Mouse (Mus musculus): ENCODE results near the gene Stx11. TPM values are rescaled to one million over a fixed set of nuclear protein-coding genes. Genes with fewer than 3 reads are reported as not detected.

The Stx11 gene
- polyA plus RNA-seq, 1 experiment from 2014 or later = 1.3 TPM

GRCm38 (mm10) chr10:12909891-12910290 is 54.2 kb downstream of the Stx11 start:
- Histone ChIP-seq H3K36me3 (ENCODE audit: control insufficient read depth, insufficient read depth) (no peaks in the 10 kb centered on the region), H3K27ac (ENCODE audit: low read length) (no peak overlapping the region), H3K4me2 (ENCODE audit: low read length) (no peak overlapping the region), H3K4me3 (replicated peaks; ENCODE audit: low read length) (no peak overlapping the region), H3K4me1 (replicated peaks; ENCODE audit: control insufficient read depth, insufficient read depth, low read length) (no peaks in the 10 kb centered on the region), H3K27me3 (replicated peaks; ENCODE audit: control insufficient read depth, insufficient read depth, low read length) (no peaks in the 10 kb centered on the region), H3K9ac (replicated peaks; ENCODE audit: low read depth, low read length) (no peak overlapping the region), H3K9me3 (ENCODE audit: control insufficient read depth, low read length) (no peaks in the 10 kb centered on the region)
- ATAC-seq = no peak
- 90% methylated on average over 2 of the region's 2 CpGs for WGBS

GRCm38 (mm10) chr10:12909179-12909578 is 54.9 kb downstream of the Stx11 start:
- Histone ChIP-seq H3K9me3 (ENCODE audit: control insufficient read depth, low read length) (no peaks in the 10 kb centered on the region), H3K27me3 (replicated peaks; ENCODE audit: control insufficient read depth, insufficient read depth, low read length) (no peaks in the 10 kb centered on the region), H3K4me2 (ENCODE audit: low read length) (no peak overlapping the region), H3K4me1 (replicated peaks; ENCODE audit: control insufficient read depth, insufficient read depth, low read length) (no peaks in the 10 kb centered on the region), H3K9ac (replicated peaks; ENCODE audit: low read depth, low read length) (no peak overlapping the region), H3K27ac (ENCODE audit: low read length) (no peak overlapping the region), H3K4me3 (replicated peaks; ENCODE audit: low read length) (no peak overlapping the region), H3K36me3 (ENCODE audit: control insufficient read depth, insufficient read depth) (no peaks in the 10 kb centered on the region)
- ATAC-seq = no peak
- 16% methylated on average over 1 of the region's 1 CpGs for WGBS

GRCm38 (mm10) chr10:12904140-12904528 is 60.0 kb downstream of the Stx11 start:
- WGBS = 82% methylated on average over 5 of the region's 5 CpGs
- no peak for ATAC-seq
- H3K27ac ChIP-seq (ENCODE audit: low read length) = no peak overlapping the region
- H3K4me1 ChIP-seq (replicated peaks; ENCODE audit: control insufficient read depth, insufficient read depth, low read length) = no peaks in the 10 kb centered on the region
- no peak overlapping the region for H3K4me3 ChIP-seq (replicated peaks; ENCODE audit: low read length)
- no peaks in the 10 kb centered on the region for H3K36me3 ChIP-seq (ENCODE audit: control insufficient read depth, insufficient read depth)
- no peaks in the 10 kb centered on the region for H3K9me3 ChIP-seq (ENCODE audit: control insufficient read depth, low read length)
- no peak overlapping the region for H3K4me2 ChIP-seq (ENCODE audit: low read length)
- H3K9ac ChIP-seq (replicated peaks; ENCODE audit: low read depth, low read length) = no peak overlapping the region
- no peaks in the 10 kb centered on the region for H3K27me3 ChIP-seq (replicated peaks; ENCODE audit: control insufficient read depth, insufficient read depth, low read length)

- WGBS = 89% methylated on average over 5 of the region's 5 CpGs
- H3K27me3 ChIP-seq (replicated peaks; ENCODE audit: control insufficient read depth, insufficient read depth, low read length) = no peaks in the 10 kb centered on the region
- no peak overlapping the region for H3K9ac ChIP-seq (replicated peaks; ENCODE audit: low read depth, low read length)
- H3K4me2 ChIP-seq (ENCODE audit: low read length) = no peak overlapping the region
- H3K4me1 ChIP-seq (replicated peaks; ENCODE audit: control insufficient read depth, insufficient read depth, low read length) = no peaks in the 10 kb centered on the region
- no peaks in the 10 kb centered on the region for H3K9me3 ChIP-seq (ENCODE audit: control insufficient read depth, low read length)
- no peaks in the 10 kb centered on the region for H3K36me3 ChIP-seq (ENCODE audit: control insufficient read depth, insufficient read depth)
- ATAC-seq = no peak
- no peak overlapping the region for H3K27ac ChIP-seq (ENCODE audit: low read length)
- H3K4me3 ChIP-seq (replicated peaks; ENCODE audit: low read length) = no peak overlapping the region
These were observed 60.5 kb downstream of the Stx11 start for GRCm38 (mm10) chr10:12903440-12904139.

GRCm38 (mm10) chr10:12899901-12900300 is 64.2 kb downstream of the Stx11 start:
- Histone ChIP-seq H3K4me2 (ENCODE audit: low read length) (no peak overlapping the region), H3K9me3 (ENCODE audit: control insufficient read depth, low read length) (no peaks in the 10 kb centered on the region), H3K36me3 (ENCODE audit: control insufficient read depth, insufficient read depth) (no peaks in the 10 kb centered on the region), H3K27ac (ENCODE audit: low read length) (no peak overlapping the region), H3K4me1 (replicated peaks; ENCODE audit: control insufficient read depth, insufficient read depth, low read length) (no peaks in the 10 kb centered on the region), H3K4me3 (replicated peaks; ENCODE audit: low read length) (no peak overlapping the region), H3K27me3 (replicated peaks; ENCODE audit: control insufficient read depth, insufficient read depth, low read length) (no peaks in the 10 kb centered on the region), H3K9ac (replicated peaks; ENCODE audit: low read depth, low read length) (no peak overlapping the region)
- no peak for ATAC-seq
- WGBS = 96% methylated on average over 5 of the region's 5 CpGs

- no peak overlapping the region for H3K27ac ChIP-seq (ENCODE audit: low read length)
- no peaks in the 10 kb centered on the region for H3K27me3 ChIP-seq (replicated peaks; ENCODE audit: control insufficient read depth, insufficient read depth, low read length)
- ATAC-seq = no peak
- H3K4me1 ChIP-seq (replicated peaks; ENCODE audit: control insufficient read depth, insufficient read depth, low read length) = no peaks in the 10 kb centered on the region
- H3K9ac ChIP-seq (replicated peaks; ENCODE audit: low read depth, low read length) = no peak overlapping the region
- H3K9me3 ChIP-seq (ENCODE audit: control insufficient read depth, low read length) = no peaks in the 10 kb centered on the region
- H3K4me2 ChIP-seq (ENCODE audit: low read length) = no peak overlapping the region
- no peak overlapping the region for H3K4me3 ChIP-seq (replicated peaks; ENCODE audit: low read length)
- H3K36me3 ChIP-seq (ENCODE audit: control insufficient read depth, insufficient read depth) = no peaks in the 10 kb centered on the region
- WGBS = 99% methylated on average over 3 of the region's 3 CpGs
These were observed 70.8 kb downstream of the Stx11 start for GRCm38 (mm10) chr10:12893339-12893738.

- H3K4me3 ChIP-seq (replicated peaks; ENCODE audit: low read length) = no peak overlapping the region
- H3K4me2 ChIP-seq (ENCODE audit: low read length) = no peak overlapping the region
- no peaks in the 10 kb centered on the region for H3K4me1 ChIP-seq (replicated peaks; ENCODE audit: control insufficient read depth, insufficient read depth, low read length)
- WGBS = 76% methylated on average over 13 of the region's 13 CpGs
- no peak for ATAC-seq
- no peak overlapping the region for H3K9ac ChIP-seq (replicated peaks; ENCODE audit: low read depth, low read length)
- H3K27me3 ChIP-seq (replicated peaks; ENCODE audit: control insufficient read depth, insufficient read depth, low read length) = no peaks in the 10 kb centered on the region
- H3K9me3 ChIP-seq (ENCODE audit: control insufficient read depth, low read length) = no peaks in the 10 kb centered on the region
- no peaks in the 10 kb centered on the region for H3K36me3 ChIP-seq (ENCODE audit: control insufficient read depth, insufficient read depth)
- no peak overlapping the region for H3K27ac ChIP-seq (ENCODE audit: low read length)
These were observed 75.7 kb downstream of the Stx11 start for GRCm38 (mm10) chr10:12888373-12888772.

Other genes with a start within 250 kb of the Stx11 start
- 18.8 and 20.3 TPM in 2 replicates for gene Utrn, start 94.9 kb downstream of the Stx11 start, polyA plus RNA-seq (2015; fragmentation: Nextera tagmentation; extraction: Ambion mirVana)
- 25.1 and 25.9 TPM in 2 replicates for gene Sf3b5, start 41.0 kb upstream of the Stx11 start, polyA plus RNA-seq (2015; fragmentation: Nextera tagmentation; extraction: Ambion mirVana)
- 38.6 and 42.3 TPM in 2 replicates for gene Plagl1, start 96.2 kb upstream of the Stx11 start, polyA plus RNA-seq (2015; fragmentation: Nextera tagmentation; extraction: Ambion mirVana)
- gene Zc2hc1b, start 213.7 kb upstream of the Stx11 start, polyA plus RNA-seq (2015; fragmentation: Nextera tagmentation; extraction: Ambion mirVana) = not detected in 2 replicates
- gene Ltv1, start 228.9 kb upstream of the Stx11 start, polyA plus RNA-seq (2015; fragmentation: Nextera tagmentation; extraction: Ambion mirVana) = 30.5 and 40.3 TPM in 2 replicates

Measured in forebrain, embryonic 16.5 days (tissue).